Comparison of ENCODE assay signal across 14 mouse cellular contexts in the genomic region with DNA sequence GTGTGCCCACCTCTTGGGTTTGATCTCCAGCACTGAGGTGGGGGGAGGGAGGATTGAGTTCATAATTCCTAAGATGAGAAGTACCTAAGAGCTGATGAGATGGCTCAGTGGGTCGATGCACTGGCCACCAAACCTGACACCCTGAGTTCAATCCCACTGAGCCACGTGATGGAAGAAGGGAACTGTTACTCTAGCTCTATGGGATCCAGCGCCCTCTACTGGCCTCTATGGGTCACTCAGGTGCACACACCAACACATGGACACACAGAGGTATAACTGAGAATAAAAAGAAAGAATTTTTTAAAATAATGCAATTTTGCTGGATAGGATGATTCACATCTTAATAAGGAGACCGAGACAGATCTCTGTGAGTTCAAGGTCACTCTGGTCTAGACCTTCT. TPM values are rescaled to one million over a fixed set of nuclear protein-coding genes. Genes with fewer than 3 reads are reported as not detected.
A peak's percentile ranks its signal among the peaks of the same experiment; 100 is the strongest.
DNase-seq lines count a peak whose midpoint lies in the region; ATAC-seq and TF ChIP-seq lines count a peak whose summit lies in the region.
"Had no signal": no experiment of that assay in that cellular context is flagged by ENCODE, and none has a peak within 500 bp of the region (broad histone marks: within the 10 kb centered on the region; RNA-seq: fewer than 3 reads in every experiment).

No protein-coding gene starts in this region.

- DNase-seq in gastrocnemius, adult 2 months: no peak
- no peak for DNase-seq in gastrocnemius, postnatal 4 days (ENCODE audit: low spot score in 2 of 2)
- peak; percentile 35 for DNase-seq in A20 (ENCODE audit: low read depth, low spot score)
- peak; percentile 56 for DNase-seq in c-Kit-negative CD71-positive TER-119-positive erythroid progenitor cells, embryonic 14.5 days (ENCODE audit: low read depth, low spot score)
- no peak for DNase-seq in liver, embryonic 13.5 days
- no peak for DNase-seq in frontal cortex, postnatal 36 days (ENCODE audit: low spot score in 2 of 2)
- no peak for DNase-seq in lung, adult 2 months
- no peak for DNase-seq in kidney, postnatal 10 days
- DNase-seq: adrenal gland, adult 2 months; cerebellum, adult 8-10 months had no signal

- intact Hi-C loops in gastrocnemius, adult 2 months (cut with DNase I): no loop called here

- no peak overlapping the region for H3K9ac ChIP-seq in liver, embryonic 13.5 days
- H3K9ac ChIP-seq: heart, embryonic 13.5 days; hindbrain, embryonic 14.5 days; midbrain, embryonic 15.5 days had no signal

- no peaks in the 10 kb centered on the region for H3K36me3 ChIP-seq in liver, embryonic 13.5 days
- H3K36me3 ChIP-seq: heart, embryonic 13.5 days; midbrain, embryonic 15.5 days had no signal

- H3K27me3 ChIP-seq in liver, embryonic 13.5 days: peaks cover 5% of the 10 kb centered on the region; the same call in 1 of the 2 replicates
- H3K27me3 ChIP-seq: midbrain, embryonic 15.5 days had no signal

- 55% methylated on average over 4 of the region's 4 CpGs for WGBS in liver, embryonic 13.5 days (ENCODE audit: insufficient replicate concordance)
- WGBS in lung, adult 2 months: 64% methylated on average over 4 of the region's 4 CpGs

- no peak overlapping the region for H3K4me2 ChIP-seq in liver, embryonic 13.5 days
- H3K4me2 ChIP-seq: heart, embryonic 13.5 days; hindbrain, embryonic 14.5 days; midbrain, embryonic 15.5 days had no signal

- no peak overlapping the region for H3K4me3 ChIP-seq in gastrocnemius, adult 2 months
- H3K4me3 ChIP-seq in liver, embryonic 13.5 days (replicated peaks): no peak overlapping the region
- no peak overlapping the region for H3K4me3 ChIP-seq in lung, adult 2 months (replicated peaks; ENCODE audit: extremely low read depth, low read depth, low read length)
- H3K4me3 ChIP-seq: heart, embryonic 13.5 days; midbrain, embryonic 15.5 days had no signal

- ATAC-seq in liver, embryonic 13.5 days (ENCODE audit: low read depth): no peak
- ATAC-seq: midbrain, embryonic 15.5 days had no signal

- H3K4me1 ChIP-seq in liver, embryonic 13.5 days (replicated peaks): peaks cover 52% of the 10 kb centered on the region
- H3K4me1 ChIP-seq in lung, adult 2 months (ENCODE audit: control insufficient read depth, insufficient read depth, low read length): no peaks in the 10 kb centered on the region
- H3K4me1 ChIP-seq: midbrain, embryonic 15.5 days had no signal

- no peak for TF ChIP-seq POLR2A in lung, adult 2 months (IDR thresholded peaks at IDR 0.05; ENCODE audit: borderline replicate concordance, extremely low read depth, low read depth, low read length)

- TF ChIP-seq CTCF in gastrocnemius, adult 2 months (IDR thresholded peaks at IDR 0.05): peak; percentile 11; the same call in 1 of the 2 replicates
- TF ChIP-seq CTCF in lung, adult 2 months (IDR thresholded peaks at IDR 0.05; ENCODE audit: insufficient read depth, low read length): no peak

- no peaks in the 10 kb centered on the region for H3K9me3 ChIP-seq in liver, embryonic 13.5 days (replicated peaks)
- H3K9me3 ChIP-seq: heart, embryonic 13.5 days; midbrain, embryonic 15.5 days had no signal

- no peak overlapping the region for H3K27ac ChIP-seq in gastrocnemius, adult 2 months
- H3K27ac ChIP-seq in liver, embryonic 13.5 days: peak overlapping the region; percentile 94
- H3K27ac ChIP-seq: heart, embryonic 13.5 days; hindbrain, embryonic 14.5 days; macrophage; midbrain, embryonic 15.5 days had no signal

RNA-seq across cellular contexts. Expression of a gene that starts 45.4 kb away (rescaled TPM):
- total RNA-seq in gastrocnemius, adult 2 months (2021): 10 to 100 TPM; 39.3 to 53.3 TPM
- 10 to 100 TPM; 43.8 to 46.5 TPM for total RNA-seq in gastrocnemius, postnatal 4 days (2021)
- polyA plus RNA-seq in liver, embryonic 13.5 days (2015; fragmentation: Nextera tagmentation; extraction: Ambion mirVana): 105 and 111 TPM in 2 replicates
- 28.0 and 34.2 TPM in 2 replicates for polyA plus RNA-seq in lung, adult 2 months (2012; rRNA removed)

RNA-seq across cellular contexts. Expression of a gene that starts 45.5 kb away (rescaled TPM):
- total RNA-seq in gastrocnemius, adult 2 months (2021): 10 to 100 TPM; 13.2 to 18.0 TPM
- 10 to 100 TPM; 40.4 to 44.1 TPM for total RNA-seq in gastrocnemius, postnatal 4 days (2021)
- 23.5 and 24.5 TPM in 2 replicates for polyA plus RNA-seq in liver, embryonic 13.5 days (2015; fragmentation: Nextera tagmentation; extraction: Ambion mirVana)
- 572 and 1,005 TPM in 2 replicates for polyA plus RNA-seq in lung, adult 2 months (2012; rRNA removed)

RNA-seq across cellular contexts. Expression of a gene that starts 57.8 kb away (rescaled TPM):
- total RNA-seq in gastrocnemius, adult 2 months (2021): 1 to 10 TPM in 1 of 2 experiments, under 1 TPM in 1; 0.78 to 1.6 TPM
- 1 to 10 TPM; 2.8 to 3.3 TPM for total RNA-seq in gastrocnemius, postnatal 4 days (2021)
- 0.10 and 0.15 TPM in 2 replicates for polyA plus RNA-seq in liver, embryonic 13.5 days (2015; fragmentation: Nextera tagmentation; extraction: Ambion mirVana)
- polyA plus RNA-seq in lung, adult 2 months (2012; rRNA removed): 91.3 and 96.8 TPM in 2 replicates

Comparison
In these comparisons a context has a peak if more than half of its experiments do, and no peak if none do; other contexts are left out.
1. DNase-seq: peak in A20 (single experiment) and c-Kit-negative CD71-positive TER-119-positive erythroid progenitor cells, embryonic 14.5 days (single experiment); none in gastrocnemius, adult 2 months (single experiment), gastrocnemius, postnatal 4 days (0 of 2), liver, embryonic 13.5 days (single experiment), frontal cortex, postnatal 36 days (0 of 2), lung, adult 2 months (single experiment) and kidney, postnatal 10 days (single experiment).